Mouse (Mus musculus) retina, postnatal 7 days (tissue): ENCODE data around the gene Mkln1.

Source experiments
- DNase-seq: peaks from one replicate; pipeline ENCODE4 v3.0.0-alpha.2; 2012; ENCODE audit warnings: low read depth, low spot score

The Mkln1 gene

DNA sequence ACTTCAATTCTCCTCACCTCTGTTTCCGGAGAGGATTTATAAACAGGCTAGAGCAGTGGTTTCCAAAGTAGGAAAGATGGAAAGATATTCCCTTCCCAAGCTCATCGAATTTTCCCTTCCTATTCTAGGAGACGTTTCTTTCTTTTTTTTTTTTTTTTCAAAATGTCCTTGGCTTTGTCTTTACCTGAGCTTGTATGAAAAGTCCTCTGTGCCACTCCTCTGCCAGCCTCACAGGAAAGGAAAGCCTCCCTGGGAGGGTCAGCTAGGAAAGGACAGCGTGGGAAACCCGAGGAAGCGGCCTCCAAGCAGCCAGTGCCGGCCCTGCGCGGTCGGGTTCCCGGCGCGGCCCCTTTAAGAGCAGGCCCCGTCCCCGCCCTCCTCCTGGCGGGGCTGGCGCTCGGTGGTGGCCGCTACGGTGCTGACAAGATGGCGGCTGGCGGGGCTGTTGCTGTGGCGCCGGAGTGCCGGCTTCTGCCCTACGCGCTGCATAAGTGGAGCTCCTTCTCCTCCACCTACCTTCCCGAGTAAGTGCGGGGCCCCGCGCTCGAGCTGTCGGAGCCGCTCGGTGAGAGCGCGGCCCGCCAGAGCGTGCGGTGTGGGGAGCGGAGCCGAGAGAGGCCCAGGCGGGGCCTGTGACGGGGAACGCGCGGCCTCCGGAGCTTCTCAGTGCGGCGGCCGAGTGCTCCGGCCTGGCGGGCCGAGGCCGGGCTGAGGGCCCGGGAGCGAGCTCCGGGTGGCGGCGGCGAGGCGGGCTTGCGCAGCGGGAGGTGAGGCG, at the start of gene Mkln1:
Gene Mkln1 (plus strand): TSS at position 305 of the 775 bp plus-strand sequence.
- DNase-seq: peak; percentile 71

- no peak for DNase-seq
Observed at GRCm38 (mm10) chr6:31356444-31357191, 41.9 kb upstream of the Mkln1 start.

GRCm38 (mm10) chr6:31357286-31357685, 41.2 kb upstream of the Mkln1 start:
- no peak for DNase-seq

DNA sequence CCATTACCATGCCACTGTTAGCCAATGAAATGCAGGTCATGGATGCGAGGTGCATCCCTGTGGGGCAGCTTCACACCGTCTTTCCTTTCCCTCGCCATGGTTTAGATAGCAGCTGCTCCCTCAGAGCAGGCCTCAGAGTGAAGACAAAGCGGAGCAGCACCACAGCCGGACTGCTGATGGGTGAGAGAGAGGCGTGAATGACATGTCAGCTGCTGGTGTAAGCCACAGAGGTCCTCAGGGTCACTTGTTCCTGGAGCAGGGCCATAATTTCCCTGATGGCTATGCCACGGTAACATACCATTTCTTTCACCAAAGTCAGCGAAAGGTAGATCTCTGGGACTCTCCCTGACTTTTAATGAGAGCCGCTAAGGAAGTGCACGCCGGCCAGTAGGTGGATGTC, 35.9 kb upstream of the Mkln1 start:
- no peak for DNase-seq

DNA sequence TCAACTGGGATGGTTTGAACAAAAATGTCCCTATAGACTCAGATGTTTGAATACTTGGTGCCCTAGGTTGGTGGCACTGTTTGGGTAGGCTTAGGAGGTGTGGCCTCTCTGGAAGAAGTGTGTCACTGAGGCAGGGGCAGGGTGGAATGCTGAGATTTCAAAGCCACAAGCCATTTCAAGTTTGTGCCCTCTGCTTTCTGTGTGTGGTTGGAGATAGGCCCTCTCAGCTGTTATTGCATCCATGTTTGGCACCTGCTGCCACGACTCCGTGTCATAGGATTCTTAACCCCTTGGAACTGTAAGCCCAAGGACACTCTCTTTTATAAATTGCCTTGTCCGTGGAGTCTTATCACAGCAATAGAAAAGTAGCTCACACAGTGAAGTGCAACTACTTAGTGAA, 34.1 kb upstream of the Mkln1 start:
- DNase-seq: no peak

- DNase-seq: no peak
Observed at GRCm38 (mm10) chr6:31367947-31368346, 30.6 kb upstream of the Mkln1 start.

- DNase-seq: no peak
Observed at GRCm38 (mm10) chr6:31368559-31368958, 30.0 kb upstream of the Mkln1 start.

DNA sequence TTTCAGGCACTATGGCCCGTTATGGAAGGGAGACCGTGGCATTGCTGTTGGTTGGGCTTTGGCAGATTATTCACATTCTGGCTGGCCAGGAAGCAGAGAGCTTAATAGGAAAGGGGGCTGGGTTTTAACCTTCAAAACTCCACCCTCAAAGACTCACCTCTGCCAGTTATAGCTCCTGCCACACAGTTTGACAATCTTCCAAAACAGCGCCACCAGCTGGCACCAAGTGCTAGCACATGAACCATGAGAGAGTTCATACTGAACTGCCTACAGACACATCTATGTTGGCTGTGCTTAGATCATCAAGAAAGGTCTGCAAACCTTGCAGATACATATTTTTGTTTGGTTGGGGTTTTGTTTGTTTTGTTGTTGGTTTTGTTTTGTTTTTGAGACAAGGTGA, 28.7 kb upstream of the Mkln1 start:
- no peak for DNase-seq

GRCm38 (mm10) chr6:31370550-31371061, 27.9 kb upstream of the Mkln1 start:
- no peak for DNase-seq

GRCm38 (mm10) chr6:31371140-31371539, 27.4 kb upstream of the Mkln1 start:
- no peak for DNase-seq

GRCm38 (mm10) chr6:31372620-31373019, 25.9 kb upstream of the Mkln1 start:
- no peak for DNase-seq

DNA sequence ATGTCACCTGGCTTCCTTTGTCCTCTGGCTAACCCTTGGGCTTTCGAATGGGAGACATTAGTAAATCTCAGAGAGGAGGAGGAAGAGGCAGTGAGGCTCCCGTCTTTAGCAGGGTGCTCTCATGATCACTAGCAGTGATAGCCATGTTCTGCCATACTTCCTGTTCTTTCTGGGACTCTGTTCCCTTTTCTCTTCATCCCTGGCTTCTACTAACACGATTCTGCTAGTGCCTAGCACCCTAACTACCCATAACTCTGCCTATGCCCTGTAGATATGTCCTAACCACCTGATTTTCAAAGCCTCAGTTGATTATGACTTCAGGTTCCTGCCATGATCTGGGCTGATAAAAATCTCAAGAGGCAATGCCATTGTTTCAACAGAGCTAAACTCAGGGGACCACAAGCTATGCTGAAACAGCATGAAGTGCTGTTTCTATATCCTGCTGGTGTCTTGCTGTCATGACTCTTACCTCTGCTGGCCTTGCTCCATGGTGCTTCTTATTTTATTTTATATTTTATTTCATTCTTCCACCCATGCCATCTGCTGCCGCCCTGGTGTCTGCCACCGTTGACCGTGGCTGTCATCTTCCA, 25.4 kb upstream of the Mkln1 start:
- no peak for DNase-seq

DNA sequence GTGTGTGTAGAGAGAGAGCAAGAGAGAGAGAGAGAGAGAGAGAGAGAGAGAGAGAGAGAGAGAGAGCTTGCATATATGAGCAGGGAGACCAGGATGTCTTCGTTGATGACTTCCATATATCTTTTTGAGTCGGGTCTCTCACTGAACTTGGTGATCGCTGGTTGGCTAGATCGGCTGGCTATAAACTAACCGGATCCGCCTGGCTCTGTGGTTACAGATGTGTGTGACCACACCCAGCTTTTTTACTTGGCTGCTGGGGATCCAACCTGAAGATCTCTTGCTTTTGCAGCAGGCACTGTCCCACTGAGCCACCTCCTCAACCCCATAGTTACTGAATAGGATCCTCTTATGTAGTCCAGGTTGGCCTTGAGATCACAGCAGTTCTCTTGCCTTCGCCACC, 15.5 kb upstream of the Mkln1 start:
- no peak for DNase-seq

- DNase-seq: no peak
Observed at GRCm38 (mm10) chr6:31384794-31385193, 13.7 kb upstream of the Mkln1 start.

- DNase-seq: no peak
Observed at GRCm38 (mm10) chr6:31385281-31386145, 13.0 kb upstream of the Mkln1 start.

DNA sequence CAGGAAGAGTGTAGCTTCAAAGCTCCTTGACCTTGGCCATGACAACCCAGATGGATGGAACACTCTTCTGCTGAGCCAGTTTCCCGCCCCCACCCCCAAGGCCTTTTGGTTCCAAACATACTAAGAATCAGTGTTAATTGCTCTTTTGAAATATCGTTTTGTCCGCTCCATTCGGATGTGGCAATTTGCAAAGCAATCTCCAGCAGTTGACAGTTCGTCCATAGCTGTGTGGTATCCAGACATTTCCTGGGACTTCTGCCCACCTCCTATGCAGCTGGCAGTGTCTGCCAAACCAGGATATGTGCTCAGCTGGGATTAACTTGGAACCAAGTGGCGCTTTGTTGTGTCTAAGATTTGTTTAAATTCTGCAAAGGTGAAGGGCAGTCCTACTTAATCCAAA, 8.8 kb upstream of the Mkln1 start:
- no peak for DNase-seq

DNA sequence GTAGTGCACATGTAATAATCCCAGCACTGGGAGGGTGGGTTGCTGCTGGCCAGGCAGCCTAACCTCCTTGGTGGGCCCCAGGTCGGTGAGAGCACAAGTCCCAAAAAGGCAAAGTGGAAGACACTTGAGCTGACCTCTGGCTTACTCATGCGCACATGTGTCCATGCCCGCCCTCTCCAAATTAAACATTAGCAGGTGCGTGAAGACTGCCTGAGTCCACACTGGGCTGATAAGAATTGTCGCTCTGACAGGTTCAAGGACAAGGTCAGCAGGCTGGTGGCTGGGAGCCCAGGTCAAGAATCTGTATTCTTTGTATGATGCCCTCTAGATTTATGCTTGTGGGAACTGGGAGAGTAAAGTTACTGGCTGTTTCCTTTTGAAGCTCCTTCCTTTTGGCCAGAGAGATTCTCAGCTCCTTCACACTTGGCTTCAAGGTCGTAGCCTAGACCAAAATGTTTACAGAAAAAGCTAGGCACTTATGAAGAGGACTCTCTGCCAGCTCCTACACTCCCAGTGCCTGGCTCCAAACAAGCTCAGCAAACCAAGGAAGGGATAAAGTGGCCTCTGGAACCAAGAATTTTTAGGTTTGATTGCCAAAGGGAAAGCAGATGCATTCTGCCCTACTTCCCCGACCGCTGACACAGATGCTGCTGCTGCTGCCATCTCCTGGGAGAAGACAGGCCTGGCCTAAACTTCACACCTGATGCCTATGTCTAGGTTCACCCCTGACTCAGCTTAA, 8.1 kb upstream of the Mkln1 start:
- DNase-seq: no peak

GRCm38 (mm10) chr6:31392871-31393270, 5.7 kb upstream of the Mkln1 start:
- DNase-seq: no peak

GRCm38 (mm10) chr6:31396118-31396517, 2.4 kb upstream of the Mkln1 start:
- no peak for DNase-seq

GRCm38 (mm10) chr6:31397308-31397707, 1.2 kb upstream of the Mkln1 start:
- no peak for DNase-seq
